Mouse (Mus musculus) CH12.LX (cell line): ENCODE measurements at regions not wholly inside any gene's neighbourhood (a gene's known extent, or its start where the extent isn't known, plus 50 kb on each side); places are given as distances from the start of the nearest gene placed in this dataset.

Experiments
- DNase-seq: peaks from one replicate; pipeline ENCODE4 v3.0.0-alpha.2; 2013; ENCODE audit errors: extremely low read depth
- H3K27ac ChIP-seq: 2 replicates; pipeline ENCODE4 v1.5.1; 2012; ENCODE audit warnings: low read depth, mild to moderate bottlenecking, control low read depth, moderate library complexity; ENCODE audit not compliant: insufficient read depth
- H3K27me3 ChIP-seq: replicated peaks from 2 replicates; pipeline ENCODE3; 2012; ENCODE audit warnings: inconsistent platforms
- H3K36me3 ChIP-seq, 2 experiments: replicated peaks in 1 of 2; 2 replicates each; pipeline versions ENCODE3 to v1.6.1; 2012; ENCODE audit warnings: inconsistent platforms in 1 of 2, low read length in 1 of 2, mild to moderate bottlenecking in 1 of 2, mixed read lengths in 1 of 2, moderate library complexity in 1 of 2; ENCODE audit not compliant: control insufficient read depth in 1 of 2, insufficient read depth in 1 of 2
- H3K4me1 ChIP-seq, 2 experiments: 2 replicates each; pipeline ENCODE4 v1.6.1; 2012; ENCODE audit warnings: inconsistent platforms in 1 of 2, moderate library complexity in 1 of 2; ENCODE audit not compliant: insufficient read depth in 2 of 2, control insufficient read depth in 1 of 2
- H3K4me2 ChIP-seq: 2 replicates; pipeline ENCODE4 v1.6.1; 2012; ENCODE audit warnings: low read depth, mild to moderate bottlenecking, control low read depth; ENCODE audit not compliant: poor library complexity, insufficient read depth, severe bottlenecking
- H3K4me3 ChIP-seq, 3 experiments: fragments of 150-350 bp in 1 of 3; sonication (generic) in 1 of 3; replicated peaks in 1 of 3; 2 replicates each; pipeline versions ENCODE3 to v1.5.1; 2011 to 2012; ENCODE audit warnings: low read depth in 2 of 3, low read length in 2 of 3, mild to moderate bottlenecking in 2 of 3, moderate library complexity in 2 of 3, control low read depth in 1 of 3, improper control_type of control experiment in 1 of 3, inconsistent platforms in 1 of 3, mixed read lengths in 1 of 3; ENCODE audit not compliant: poor library complexity in 1 of 3
- H3K79me2 ChIP-seq: replicated peaks from 2 replicates; pipeline ENCODE4 v1.6.1; 2012; ENCODE audit warnings: mild to moderate bottlenecking, moderate library complexity; ENCODE audit not compliant: control insufficient read depth, poor library complexity, insufficient read depth, severe bottlenecking; ENCODE audit errors: extremely low read depth
- H3K9ac ChIP-seq: 2 replicates; pipeline ENCODE4 v1.6.1; 2012; ENCODE audit warnings: low read depth, mild to moderate bottlenecking, control low read depth, moderate library complexity; ENCODE audit not compliant: insufficient read depth
- H3K9me3 ChIP-seq: replicated peaks from 2 replicates; pipeline ENCODE3; 2012; ENCODE audit warnings: low read length, inconsistent platforms, mixed read lengths
- BHLHE40 ChIP-seq: IDR thresholded peaks from 2 replicates; pipeline ENCODE4 v1.6.1; 2011; ENCODE audit warnings: mild to moderate bottlenecking, low read depth, low read length, improper control_type of control experiment
- CHD2 ChIP-seq: IDR thresholded peaks from 2 replicates; pipeline ENCODE4 v1.6.1; 2011; ENCODE audit warnings: low read length, improper control_type of control experiment
- E2F4 ChIP-seq: IDR thresholded peaks from 2 replicates; pipeline ENCODE4 v1.6.1; 2011; ENCODE audit warnings: low read depth, low read length, improper control_type of control experiment; ENCODE audit not compliant: insufficient replicate concordance
- EP300 ChIP-seq: IDR thresholded peaks from 2 replicates; pipeline ENCODE4 v1.6.1; 2011; ENCODE audit warnings: low read length, improper control_type of control experiment
- ETS1 ChIP-seq: conservative IDR thresholded peaks from 2 replicates; pipeline ENCODE4 v1.6.1; 2012; ENCODE audit warnings: low read depth, mild to moderate bottlenecking, inconsistent platforms, low read length, improper control_type of control experiment, moderate library complexity
- GABPA ChIP-seq: IDR thresholded peaks from 2 replicates; pipeline ENCODE4 v1.6.1; 2012; ENCODE audit warnings: low read depth, low read length, improper control_type of control experiment, inconsistent platforms; ENCODE audit not compliant: insufficient replicate concordance
- JUN ChIP-seq: IDR thresholded peaks from 2 replicates; pipeline ENCODE4 v1.6.1; 2011; ENCODE audit warnings: low read depth, mild to moderate bottlenecking, low read length, improper control_type of control experiment, moderate library complexity; ENCODE audit not compliant: insufficient read depth
- JUND ChIP-seq: conservative IDR thresholded peaks from 2 replicates; pipeline ENCODE4 v1.6.1; 2011; ENCODE audit warnings: low read depth, low read length, improper control_type of control experiment
- KAT2A ChIP-seq: IDR thresholded peaks from 2 replicates; pipeline ENCODE4 v1.6.1; 2012; ENCODE audit warnings: low read length, improper control_type of control experiment, inconsistent platforms; ENCODE audit not compliant: insufficient replicate concordance
- MAZ ChIP-seq: IDR thresholded peaks from 2 replicates; pipeline ENCODE4 v1.6.1; 2012; ENCODE audit warnings: low read depth, mild to moderate bottlenecking, inconsistent platforms, low read length, improper control_type of control experiment, moderate library complexity
- NRF1 ChIP-seq: IDR thresholded peaks from 2 replicates; pipeline ENCODE4 v1.6.1; 2014; ENCODE audit warnings: low read depth, mild to moderate bottlenecking, inconsistent platforms, low read length, improper control_type of control experiment, moderate library complexity
- POLR2AphosphoS2 ChIP-seq: IDR thresholded peaks from 2 replicates; pipeline ENCODE4 v1.6.1; 2011; ENCODE audit warnings: low read depth, low read length, improper control_type of control experiment
- RAD21 ChIP-seq: IDR thresholded peaks from 2 replicates; pipeline ENCODE4 v1.6.1; 2011; ENCODE audit warnings: low read depth, mild to moderate bottlenecking, low read length, improper control_type of control experiment, moderate library complexity
- RCOR1 ChIP-seq: conservative IDR thresholded peaks from 2 replicates; pipeline ENCODE4 v1.6.1; 2012; ENCODE audit warnings: low read depth, mild to moderate bottlenecking, inconsistent platforms, low read length, improper control_type of control experiment
- SIN3A ChIP-seq: IDR thresholded peaks from 2 replicates; pipeline ENCODE4 v1.6.1; 2012; ENCODE audit warnings: low read length, improper control_type of control experiment, inconsistent platforms
- SMC3 ChIP-seq: IDR thresholded peaks from 2 replicates; pipeline ENCODE4 v1.6.1; 2011; ENCODE audit warnings: low read depth, low read length, improper control_type of control experiment
- TCF12 ChIP-seq: IDR thresholded peaks from 2 replicates; pipeline ENCODE4 v1.6.1; 2014; ENCODE audit warnings: low read depth, mild to moderate bottlenecking, inconsistent platforms, low read length, improper control_type of control experiment
- USF1 ChIP-seq: IDR thresholded peaks from 2 replicates; pipeline ENCODE4 v1.6.1; 2014; ENCODE audit warnings: low read depth, mild to moderate bottlenecking, inconsistent platforms, low read length, improper control_type of control experiment
- ZNF384 ChIP-seq: IDR thresholded peaks from 2 replicates; pipeline ENCODE4 v1.6.1; 2012; ENCODE audit warnings: low read depth, low read length, improper control_type of control experiment, inconsistent platforms
- dilution Hi-C: fragments of 300-500 bp; cut with MboI; formaldehyde crosslinking; loops from 2 replicates; pipeline ENCODE4 v1.14.3; 2020; ENCODE audit warnings: low sequenced_read_pairs; ENCODE audit not compliant: extremely low pct_unique_long_range_greater_than_20kb, extremely low pct_ligation_motif_present
- in situ Hi-C: fragments of 300-500 bp; cut with MboI; formaldehyde crosslinking; loops from 3 replicates; pipeline ENCODE4 v1.14.3; 2019; ENCODE audit warnings: low sequenced_read_pairs, low pct_ligation_motif_present, low pct_unique_long_range_greater_than_20kb, mixed read lengths

- in situ Hi-C loops (no loop called here), dilution Hi-C loops (no loop called here)
- Histone ChIP-seq H3K4me2 (no peak overlapping the region), H3K27ac (no peak overlapping the region), H3K4me1 (peaks cover 0 to 7% of the 10 kb centered on the region in 2 experiments; a peak in 1 of 4 replicates), H3K79me2 (no peaks in the 10 kb centered on the region), H3K9ac (no peak overlapping the region), H3K36me3 (no peaks in the 10 kb centered on the region), H3K9me3 (no peaks in the 10 kb centered on the region), H3K4me3 (no peak overlapping the region), H3K27me3 (no peaks in the 10 kb centered on the region)
- TF ChIP-seq RAD21 (no peak), GABPA (no peak), EP300 (no peak), TCF12 (no peak), E2F4 (no peak), KAT2A (no peak), MAZ (no peak), POLR2AphosphoS2 (no peak)
- no peak for DNase-seq
These were observed 254.4 kb downstream of the 4933412E24Rik start for GRCm38 (mm10) chr15:59762061-59762460.

GRCm38 (mm10) chr15:59760490-59760889, 255.9 kb downstream of the 4933412E24Rik start:
- dilution Hi-C loops, result no loop called here
- no peak overlapping the region for H3K4me3 ChIP-seq

GRCm38 (mm10) chr15:59759566-59759965, 256.8 kb downstream of the 4933412E24Rik start:
- H3K36me3 ChIP-seq, result no peaks in the 10 kb centered on the region
- H3K27ac ChIP-seq, result no peak overlapping the region
- no peak for TF ChIP-seq JUN
- no peak for TF ChIP-seq RAD21
- no peak for TF ChIP-seq USF1
- H3K27me3 ChIP-seq, result no peaks in the 10 kb centered on the region
- in situ Hi-C loops, result no loop called here
- dilution Hi-C loops, result no loop called here
- H3K4me2 ChIP-seq, result no peak overlapping the region
- no peaks in the 10 kb centered on the region for H3K9me3 ChIP-seq
- H3K79me2 ChIP-seq, result no peaks in the 10 kb centered on the region
- DNase-seq, result no peak
- peaks cover 0 to 7% of the 10 kb centered on the region in 2 experiments; a peak in 1 of 4 replicates for H3K4me1 ChIP-seq
- no peak overlapping the region for H3K9ac ChIP-seq
- H3K4me3 ChIP-seq, result no peak overlapping the region

More at GRCm38 (mm10) chr15:59760490-59760889, 255.9 kb downstream of the 4933412E24Rik start:
- no peaks in the 10 kb centered on the region for H3K27me3 ChIP-seq
- in situ Hi-C loops, result no loop called here
- H3K9ac ChIP-seq, result no peak overlapping the region
- H3K36me3 ChIP-seq, result no peaks in the 10 kb centered on the region
- no peak overlapping the region for H3K27ac ChIP-seq
- no peaks in the 10 kb centered on the region for H3K79me2 ChIP-seq
- H3K4me1 ChIP-seq, result peaks cover 0 to 7% of the 10 kb centered on the region in 2 experiments; a peak in 1 of 4 replicates
- TF ChIP-seq JUN, result no peak
- no peak for TF ChIP-seq EP300
- no peak for TF ChIP-seq ZNF384
- TF ChIP-seq JUND, result no peak
- TF ChIP-seq BHLHE40, result no peak
- no peak for TF ChIP-seq ETS1
- no peak for TF ChIP-seq SIN3A
- no peak for TF ChIP-seq RCOR1
- TF ChIP-seq SMC3, result no peak
- TF ChIP-seq CHD2, result no peak
- TF ChIP-seq NRF1, result no peak
- no peak overlapping the region for H3K4me2 ChIP-seq
- DNase-seq, result no peak
- no peaks in the 10 kb centered on the region for H3K9me3 ChIP-seq
